Mouse (Mus musculus) monocyte, adult 59 days (primary cell): Measurements from ENCODE around the gene Pafah1b3. TPM values are rescaled to one million over a fixed set of nuclear protein-coding genes. Genes with fewer than 3 reads are reported as not detected.

Source experiments
- total RNA-seq, 2 experiments: library from RNA; stranded (reverse); gene quantifications; one replicate each; pipeline ENCODE4 v1.2.4; 2023

Pafah1b3 gene
- total RNA-seq: 1 to 10 TPM; 9.2 to 9.5 TPM

DNA sequence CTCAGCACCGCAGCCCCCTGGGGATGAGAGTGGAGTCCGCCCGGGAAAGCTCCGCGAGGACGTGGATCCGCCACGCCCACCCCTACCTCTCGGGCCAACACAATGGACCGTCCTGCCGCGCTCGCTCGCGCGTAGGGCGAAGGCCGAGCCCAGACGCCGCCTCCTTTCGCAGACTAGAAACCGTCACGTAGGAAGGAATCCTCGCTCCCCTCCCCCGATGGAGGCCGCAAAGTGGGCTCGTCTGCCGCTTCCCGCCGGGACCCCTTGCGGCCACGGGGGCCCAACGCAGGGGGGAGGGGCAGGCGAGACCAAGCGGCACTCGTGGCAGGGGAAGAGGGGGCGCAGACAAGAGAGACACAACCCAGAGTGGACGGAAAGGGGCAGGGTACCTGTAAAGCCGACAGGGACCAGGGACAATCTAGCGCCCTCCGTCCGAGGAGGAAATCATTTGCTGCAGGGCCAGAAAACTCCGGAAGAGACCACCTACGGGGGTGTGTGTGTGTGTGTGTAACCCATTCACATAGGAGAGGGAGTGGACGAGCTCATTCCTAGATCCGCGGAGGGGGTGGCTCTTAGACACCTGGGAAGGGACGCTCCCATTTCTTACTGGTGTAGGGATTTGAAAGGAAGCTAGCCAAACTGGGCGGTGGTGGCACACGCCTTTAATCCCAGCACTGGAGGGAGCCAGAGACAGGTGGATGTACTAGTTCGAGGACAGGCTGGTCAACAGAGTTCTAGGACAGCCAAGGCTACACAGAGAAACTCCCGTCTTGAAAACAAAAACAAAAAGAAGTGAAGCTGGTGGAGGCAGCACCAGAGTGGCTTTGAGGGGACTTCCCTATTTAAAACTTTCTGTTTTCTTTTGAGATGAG is at the start of gene Pafah1b3:
Pafah1b3 (minus strand) TSS at position 533 of the 872 bp plus-strand sequence.

DNA sequence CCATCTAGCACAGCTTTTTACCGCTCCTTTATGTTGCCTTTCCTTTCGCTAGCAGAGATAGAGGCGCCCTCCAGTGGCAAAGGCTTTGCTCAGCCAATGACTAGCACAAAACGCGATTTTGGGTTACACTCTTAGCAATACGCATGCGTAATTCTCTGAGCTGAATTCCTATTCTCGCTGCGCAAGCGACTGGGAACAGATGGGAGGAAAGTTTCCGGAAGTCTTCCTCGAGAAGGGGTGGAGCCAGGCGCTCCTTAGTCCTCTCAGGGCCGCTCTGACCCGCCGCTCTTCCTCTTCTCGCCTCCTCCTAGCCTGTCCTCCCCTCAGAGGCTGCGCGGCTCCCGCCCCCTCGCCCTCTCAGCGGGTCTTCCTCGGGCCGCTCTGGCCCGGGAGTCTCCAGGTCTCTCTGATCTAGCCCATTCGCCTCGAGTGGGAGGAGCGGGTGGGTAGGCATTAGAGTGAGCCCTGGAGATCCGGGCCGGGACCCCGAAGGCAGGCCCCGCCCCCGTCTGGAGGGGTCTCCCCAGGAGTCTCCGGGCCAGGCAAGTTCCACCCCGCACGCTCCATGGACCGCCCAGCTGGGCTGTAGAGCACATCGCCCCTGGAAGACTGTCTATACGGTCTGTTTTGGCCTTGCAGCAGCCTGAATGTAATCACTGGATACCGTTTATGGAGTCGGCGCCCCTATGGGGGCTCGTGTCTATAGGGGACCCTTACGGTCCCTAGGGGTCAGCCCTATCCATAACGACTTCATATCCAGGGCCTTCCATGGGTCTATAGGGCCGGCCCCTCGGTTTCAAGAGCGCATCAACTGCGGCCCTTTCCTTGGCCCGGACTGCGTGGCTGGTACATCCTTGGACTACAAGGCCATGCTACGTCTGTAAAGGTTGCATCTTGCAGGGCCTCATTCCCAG is 19.0 kb upstream of the Pafah1b3 start, which contains the start of gene Megf8:
Megf8 (plus strand) TSS at position 633 of the 914 bp plus-strand sequence.

GRCm38 (mm10) chr7:25305956-25306613 is 8.3 kb upstream of the Pafah1b3 start, which contains the start of gene Tmem145:
Gene Tmem145 (plus strand): TSS chr7:25306106.

GRCm38 (mm10) chr7:25301063-25301462 is 3.3 kb upstream of the Pafah1b3 start, which contains the start of gene Prr19:
Gene Prr19 (plus strand): TSS chr7:25301411.

DNA sequence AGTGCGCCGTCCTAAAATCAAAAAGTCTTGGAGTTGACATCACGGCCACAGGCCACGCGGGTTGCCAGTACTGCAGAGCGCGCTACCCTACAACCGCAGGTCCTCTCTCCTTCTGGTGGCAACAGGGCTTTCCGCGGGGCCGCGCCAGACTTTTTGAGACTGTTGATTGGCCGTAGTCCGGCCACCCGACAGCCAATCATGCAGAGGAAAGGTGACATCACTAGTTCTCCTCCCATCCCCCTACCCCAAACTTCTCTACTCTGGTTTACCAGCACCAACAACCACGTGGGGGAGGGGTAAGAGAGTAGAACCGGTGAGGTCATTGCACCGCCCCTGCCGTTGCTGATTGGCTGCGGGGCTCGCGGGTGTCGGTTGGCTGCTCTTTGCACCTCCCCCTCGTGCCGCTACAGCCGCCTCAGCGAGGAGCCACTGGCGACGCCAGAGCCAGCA is 30.5 kb downstream of the Pafah1b3 start, which contains the start of gene Cic:
Cic (plus strand) TSS at position 404 of the 450 bp plus-strand sequence.

GRCm38 (mm10) chr7:25250141-25250972 is 47.4 kb downstream of the Pafah1b3 start, which contains the start of gene Erf:
Gene Erf (minus strand): TSS chr7:25250761.

Other genes with a start within 250 kb of the Pafah1b3 start
- gene Grik5, start 225.6 kb downstream of the Pafah1b3 start, total RNA-seq: 1 to 10 TPM; 1.8 TPM
- 10 to 100 TPM; 12.1 to 13.2 TPM for gene Zfp574, start 225.4 kb downstream of the Pafah1b3 start, total RNA-seq
- 100 to 1,000 TPM; 193 to 239 TPM for gene Pou2f2, start 118.3 kb downstream of the Pafah1b3 start, total RNA-seq
- 10 to 100 TPM; 57.9 to 71.2 TPM for gene Dedd2, start 77.4 kb downstream of the Pafah1b3 start, total RNA-seq
- 1 to 10 TPM; 7.0 to 8.1 TPM for gene Zfp526, start 76.6 kb downstream of the Pafah1b3 start, total RNA-seq
- gene Gsk3a, start 60.1 kb downstream of the Pafah1b3 start, total RNA-seq: 10 to 100 TPM; 73.5 to 80.3 TPM
- 10 to 100 TPM; 21.8 to 32.8 TPM for gene Erf, start 47.2 kb downstream of the Pafah1b3 start, total RNA-seq
- 100 to 1,000 TPM; 341 to 358 TPM for gene Cic, start 30.3 kb downstream of the Pafah1b3 start, total RNA-seq
- not detected for gene Prr19, start 3.4 kb upstream of the Pafah1b3 start, total RNA-seq
- not detected for gene Tmem145, start 8.1 kb upstream of the Pafah1b3 start, total RNA-seq
- gene Megf8, start 19.2 kb upstream of the Pafah1b3 start, total RNA-seq: 1 to 10 TPM; 7.8 to 9.5 TPM
- not detected for gene Cnfn, start 71.7 kb upstream of the Pafah1b3 start, total RNA-seq
- 10 to 100 TPM; 65.5 to 68.3 TPM for gene Lipe, start 100.7 kb upstream of the Pafah1b3 start, total RNA-seq
- gene Cxcl17, start 114.9 kb upstream of the Pafah1b3 start, total RNA-seq: not detected
- 100 to 1,000 TPM; 337 to 343 TPM for gene Ceacam1, start 179.6 kb upstream of the Pafah1b3 start, total RNA-seq
- 10 to 100 TPM; 26.7 to 44.0 TPM for gene Ceacam2, start 241.9 kb upstream of the Pafah1b3 start, total RNA-seq